Mouse (Mus musculus) WW6 (cell line): ENCODE measurements around the gene Vax2.

Experiments
- DNase-seq: peaks from one replicate; pipeline ENCODE4 v3.0.0-alpha.2; 2013; ENCODE audit warnings: low read depth, low spot score

Gene Vax2

DNA sequence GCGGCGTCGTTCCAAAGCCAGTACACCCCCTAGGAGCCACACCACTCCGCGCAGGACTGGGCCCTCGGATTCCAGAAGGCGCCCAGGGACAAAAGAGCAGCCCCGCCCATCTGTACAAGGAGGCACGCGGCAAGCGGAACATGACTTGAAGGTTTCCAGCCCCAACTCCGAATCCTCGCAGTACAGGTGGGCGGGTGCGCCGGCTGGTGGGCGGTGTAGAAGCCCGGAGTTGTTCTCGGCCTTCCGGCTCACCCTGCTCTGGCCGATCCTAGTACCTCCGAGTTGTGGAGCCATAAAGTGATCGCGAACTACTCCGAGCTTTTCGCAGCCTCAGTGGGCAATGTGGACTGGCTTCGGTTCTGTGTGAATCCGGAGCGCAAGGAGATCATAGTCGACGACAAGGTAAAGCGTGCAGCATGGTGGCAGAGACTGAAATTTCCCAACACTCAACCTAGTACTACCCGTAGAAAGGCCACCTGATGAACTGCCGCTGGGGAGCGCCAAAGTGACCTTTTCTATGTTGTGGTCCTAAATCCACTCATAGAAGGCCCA is 51.9 kb downstream of the Vax2 start:
- DNase-seq: no peak

DNA sequence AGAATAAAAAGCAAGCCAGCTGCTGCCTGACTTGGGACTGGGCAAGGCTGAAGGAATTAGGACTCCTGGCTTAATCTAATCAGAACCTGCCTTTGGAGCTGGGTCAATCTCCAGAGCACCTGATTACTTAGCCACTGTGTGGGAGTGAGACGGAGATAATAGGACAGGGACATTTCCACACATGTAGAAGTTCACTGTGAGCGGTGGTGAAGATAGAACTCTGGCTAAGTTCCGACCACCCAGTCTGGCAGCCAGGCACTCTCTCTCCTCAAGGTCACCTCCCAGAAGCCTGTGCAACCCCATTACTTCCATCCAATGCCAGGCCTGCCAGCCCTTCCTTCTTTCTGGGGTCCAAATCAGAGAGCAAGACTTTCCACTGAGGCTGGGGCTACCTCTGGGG is 55.9 kb downstream of the Vax2 start:
- DNase-seq: no peak

DNA sequence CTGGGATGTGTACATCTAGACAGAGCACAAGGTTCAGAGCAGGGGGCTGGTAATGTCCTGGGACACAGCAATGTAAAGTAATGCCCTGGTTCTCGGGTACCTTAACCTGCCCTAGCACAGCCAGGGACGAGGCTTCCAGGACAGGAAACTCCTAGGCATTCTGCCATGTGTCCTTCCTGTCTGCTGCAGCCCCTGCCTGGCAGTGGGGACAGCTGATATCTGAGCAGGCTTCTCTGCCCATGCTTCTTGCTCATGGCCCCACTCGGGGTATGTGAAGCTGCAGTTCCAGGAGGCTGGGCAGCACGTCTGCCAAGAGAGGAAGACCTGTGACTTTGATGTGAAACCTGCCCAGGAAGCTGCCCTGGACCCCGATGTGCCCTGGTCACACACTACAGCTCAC is 57.4 kb downstream of the Vax2 start:
- no peak for DNase-seq

DNA sequence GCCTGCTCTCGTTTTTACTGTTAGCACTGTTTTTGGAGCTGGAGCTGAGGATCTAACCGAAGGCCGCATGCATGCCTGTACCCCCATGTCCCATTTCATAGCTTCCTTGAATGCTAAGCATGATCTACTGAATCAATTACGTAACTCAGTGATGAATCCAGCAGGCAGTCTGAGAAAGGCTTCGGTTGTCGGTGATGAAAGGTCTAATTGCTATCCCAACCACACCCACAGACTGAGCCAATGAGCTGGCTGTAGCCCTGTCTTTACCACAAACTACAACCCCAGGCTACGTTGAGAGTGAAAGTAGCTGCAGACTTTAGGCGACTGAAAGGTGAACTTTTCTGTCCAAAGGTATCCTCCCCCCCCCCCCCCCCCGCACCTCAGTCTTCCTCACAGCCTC is 63.1 kb downstream of the Vax2 start:
- no peak for DNase-seq

DNA sequence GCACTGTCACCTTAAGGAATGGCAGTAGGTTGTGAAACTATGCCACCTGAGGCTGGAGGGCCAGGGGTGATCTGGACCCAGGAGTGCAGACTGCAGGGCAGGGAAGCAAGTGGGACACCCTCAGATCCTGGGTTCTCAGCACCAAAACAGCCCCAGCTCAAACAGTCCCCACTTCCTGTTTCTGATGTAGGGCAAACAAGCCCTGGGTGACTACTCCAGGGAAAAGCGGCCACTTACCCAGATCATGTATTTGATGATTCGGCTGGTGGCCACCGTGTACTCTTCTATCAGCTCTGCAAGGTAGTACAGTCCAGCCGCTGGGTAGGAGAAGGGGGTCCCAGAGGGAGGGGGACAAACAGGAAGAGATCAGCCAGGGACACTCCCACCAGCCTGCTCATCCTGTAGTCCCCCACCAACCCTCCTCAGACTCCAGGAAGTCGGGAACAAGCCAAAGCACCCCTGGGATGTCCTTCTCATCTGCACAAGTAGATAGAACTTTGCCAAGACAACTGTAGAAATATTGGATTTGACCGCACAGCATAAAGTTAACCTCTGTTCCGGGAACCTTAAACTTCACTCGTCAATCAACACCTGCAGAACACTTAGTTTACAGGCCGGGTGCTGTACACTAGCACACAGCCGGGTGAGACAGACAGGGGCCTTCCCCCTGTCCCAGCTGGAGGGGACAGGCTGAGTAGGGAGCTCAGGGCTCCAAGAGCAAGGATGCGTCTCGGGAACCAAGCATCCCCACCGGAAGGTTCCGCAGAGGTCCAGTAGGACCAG is 63.9 kb downstream of the Vax2 start:
- no peak for DNase-seq

- DNase-seq: peak; percentile 80
Observed at GRCm38 (mm10) chr6:83775638-83776293, 64.7 kb downstream of the Vax2 start, which contains the start of gene Tex261. Tex261 (minus strand) TSS chr6:83775813.

DNA sequence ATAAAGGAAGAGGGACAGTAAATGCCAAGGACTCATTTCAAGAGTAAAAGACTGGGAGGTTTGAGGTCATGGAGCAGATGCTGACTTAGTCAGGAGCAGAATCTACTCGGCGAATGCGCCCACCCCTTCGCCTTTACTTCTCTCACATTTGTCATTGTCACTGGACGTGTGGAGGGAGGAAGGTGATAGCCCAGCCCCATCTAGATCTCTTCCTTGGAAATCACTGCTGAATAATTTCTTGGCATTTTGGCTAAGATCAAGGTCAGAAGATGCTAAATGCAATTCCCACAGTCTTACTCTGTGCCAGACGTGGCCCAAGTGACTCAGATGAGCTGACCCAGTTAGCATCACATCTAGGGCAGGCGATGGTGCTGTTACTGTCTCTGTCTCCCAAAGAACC is 67.2 kb downstream of the Vax2 start:
- DNase-seq: no peak

DNA sequence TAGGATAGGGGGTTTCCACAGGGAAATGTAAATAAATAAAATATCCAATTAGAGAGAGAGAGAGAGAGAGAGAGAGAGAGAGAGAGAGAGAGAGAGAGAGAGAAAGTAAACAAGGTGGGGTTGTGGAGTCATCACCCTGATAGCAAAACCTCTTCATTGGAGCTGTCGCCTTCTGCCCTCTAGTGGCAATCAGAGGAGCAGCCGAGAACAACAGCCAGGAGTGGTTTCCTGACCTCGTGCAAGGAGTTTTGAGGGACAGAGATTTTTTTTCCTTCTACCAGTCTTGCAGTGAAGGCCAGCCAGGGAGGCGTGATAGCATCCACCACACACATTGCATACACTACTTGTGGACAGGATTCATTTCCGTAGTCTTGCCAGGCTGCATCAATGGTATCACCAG is 68.0 kb downstream of the Vax2 start:
- no peak for DNase-seq

GRCm38 (mm10) chr6:83786426-83786825 is 75.4 kb downstream of the Vax2 start:
- no peak for DNase-seq
